Mouse (Mus musculus) lung, postnatal 0 days (tissue): ENCODE measurements around the gene Kalrn. TPM values are rescaled to one million over a fixed set of nuclear protein-coding genes. Genes with fewer than 3 reads are reported as not detected.

Experiments used
- ATAC-seq: fragments of 200-750 bp; cut with Nextera tagmentation; 2 replicates; pipeline ENCODE4 v1.8.0; 2017; ENCODE audit warnings: moderate library complexity
- DNase-seq: peaks from one replicate; pipeline ENCODE4 v3.0.0-alpha.2; 2016; ENCODE audit warnings: low spot score
- H3K27ac ChIP-seq: fragments of 300-500 bp; sonication (generic); 2 replicates; pipeline ENCODE4 v1.5.1; 2014; ENCODE audit warnings: antibody characterized with exemption, mild to moderate bottlenecking, low read length, mixed read lengths
- H3K27me3 ChIP-seq: fragments of 300-500 bp; sonication (generic); replicated peaks from 2 replicates; pipeline ENCODE4 v1.6.1; 2014; ENCODE audit warnings: low read length, mixed read lengths; ENCODE audit not compliant: insufficient read depth
- H3K36me3 ChIP-seq: fragments of 300-500 bp; sonication (generic); 2 replicates; pipeline ENCODE4 v1.6.1; 2014; ENCODE audit warnings: low read length, mixed read lengths; ENCODE audit not compliant: insufficient read depth
- H3K4me1 ChIP-seq: fragments of 300-500 bp; sonication (generic); 2 replicates; pipeline ENCODE4 v1.6.1; 2014; ENCODE audit warnings: antibody characterized with exemption, low read depth, low read length, mixed read lengths; ENCODE audit not compliant: insufficient read depth
- H3K4me2 ChIP-seq: fragments of 300-500 bp; sonication (generic); replicated peaks from 2 replicates; pipeline ENCODE4 v1.6.1; 2014; ENCODE audit warnings: low read depth, mild to moderate bottlenecking, low read length, moderate library complexity, mixed read lengths
- H3K4me3 ChIP-seq: fragments of 300-500 bp; sonication (generic); 2 replicates; pipeline ENCODE4 v1.5.1; 2014; ENCODE audit warnings: low read depth, low read length
- H3K9ac ChIP-seq: fragments of 300-500 bp; sonication (generic); replicated peaks from 2 replicates; pipeline ENCODE4 v1.6.1; 2014; ENCODE audit warnings: low read depth, mild to moderate bottlenecking
- H3K9me3 ChIP-seq: fragments of 300-500 bp; sonication (generic); 2 replicates; pipeline ENCODE4 v1.6.1; 2016; ENCODE audit warnings: low read length, mixed read lengths
- CTCF ChIP-seq: IDR thresholded peaks from 2 replicates; pipeline ENCODE4 v1.5.1; 2016; ENCODE audit warnings: antibody characterized with exemption, mild to moderate bottlenecking
- EP300 ChIP-seq: IDR thresholded peaks from 2 replicates; pipeline ENCODE4 v1.6.1; 2016; ENCODE audit warnings: antibody characterized with exemption, mild to moderate bottlenecking, control low read depth
- WGBS: fragments of 180-500 bp; shearing (Covaris S2); extraction: QIAGEN DNeasy Blood & Tissue Kit; methylation state at CpG from one replicate; pipeline ENCODE4 v1.1.7; 2014; 5-methylcytosine and 5-hydroxymethylcytosine counted together
- polyA plus RNA-seq: library from polyadenylated mRNA; unstranded; fragments of >200 nt; fragmentation: Nextera tagmentation; extraction: Ambion mirVana; gene quantifications from 2 replicates; pipeline ENCODE4 v1.2.1, GENCODE M21; 2015

Gene Kalrn
- polyA plus RNA-seq, 1 experiment from 2014 or later = 13.6 TPM

DNA sequence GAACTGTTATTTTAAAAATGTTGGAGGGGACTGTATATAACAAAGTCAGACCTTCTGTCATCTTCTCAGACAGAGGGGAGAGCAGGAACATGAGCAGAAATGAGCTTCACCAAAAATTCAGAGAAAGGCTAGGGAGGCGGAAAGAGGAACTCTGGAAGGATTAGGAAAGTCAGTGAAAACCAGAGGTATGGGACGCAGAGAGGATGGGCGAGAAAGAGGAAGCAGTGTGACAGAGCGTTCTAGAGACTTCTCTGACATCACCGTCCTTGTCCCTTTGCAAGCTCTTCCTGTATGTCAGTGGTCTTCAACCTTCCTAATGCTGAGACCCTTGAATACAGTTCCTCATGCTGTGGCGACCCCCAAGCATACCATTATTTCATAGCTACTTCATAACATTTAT is 588.0 kb downstream of the Kalrn start:
- Histone ChIP-seq H3K9me3 (no peaks in the 10 kb centered on the region), H3K4me3 (no peak overlapping the region), H3K27ac (no peak overlapping the region), H3K27me3 (no peaks in the 10 kb centered on the region), H3K4me1 (no peaks in the 10 kb centered on the region), H3K36me3 (no peaks in the 10 kb centered on the region), H3K9ac (no peak overlapping the region), H3K4me2 (no peak overlapping the region)
- DNase-seq (no peak), ATAC-seq (no peak)
- WGBS = 74% methylated on average over 6 of the region's 6 CpGs
- TF ChIP-seq EP300 (no peak), CTCF (no peak)

GRCm38 (mm10) chr16:33983712-33984111 is 589.6 kb downstream of the Kalrn start:
- H3K4me2 ChIP-seq = no peak overlapping the region

GRCm38 (mm10) chr16:33979855-33980254 is 593.5 kb downstream of the Kalrn start:
- Histone ChIP-seq H3K4me1 (no peaks in the 10 kb centered on the region), H3K4me2 (no peak overlapping the region), H3K9ac (no peak overlapping the region), H3K9me3 (no peaks in the 10 kb centered on the region), H3K27me3 (no peaks in the 10 kb centered on the region), H3K4me3 (no peak overlapping the region), H3K27ac (no peak overlapping the region), H3K36me3 (no peaks in the 10 kb centered on the region)
- DNase-seq (peak; percentile 15), ATAC-seq (no peak)
- WGBS = 55% methylated on average over 2 of the region's 2 CpGs
- TF ChIP-seq CTCF = no peak
- TF ChIP-seq EP300 = no peak

More at GRCm38 (mm10) chr16:33983712-33984111, 589.6 kb downstream of the Kalrn start:
- H3K4me1 ChIP-seq = no peaks in the 10 kb centered on the region
- H3K4me3 ChIP-seq = no peak overlapping the region
- H3K9ac ChIP-seq = no peak overlapping the region
- ATAC-seq (no peak), DNase-seq (no peak)
- H3K27ac ChIP-seq = no peak overlapping the region
- TF ChIP-seq EP300 = no peak
- TF ChIP-seq CTCF = no peak
- no peaks in the 10 kb centered on the region for H3K36me3 ChIP-seq
- H3K9me3 ChIP-seq = no peaks in the 10 kb centered on the region
- 95% methylated on average over 6 of the region's 6 CpGs for WGBS
- no peaks in the 10 kb centered on the region for H3K27me3 ChIP-seq

GRCm38 (mm10) chr16:33967283-33967640 is 606.1 kb downstream of the Kalrn start:
- TF ChIP-seq CTCF (no peak), EP300 (no peak)
- DNase-seq (peak; percentile 56), ATAC-seq (peak; percentile 61)
- H3K27me3 ChIP-seq = no peaks in the 10 kb centered on the region
- H3K27ac ChIP-seq = peak overlapping the region; percentile 65
- peak overlapping the region; percentile 69; the same call in 1 of the 2 replicates for H3K9ac ChIP-seq
- peaks cover 3% of the 10 kb centered on the region; the same call in 1 of the 2 replicates for H3K36me3 ChIP-seq
- H3K4me1 ChIP-seq = peaks cover 9% of the 10 kb centered on the region; the same call in 1 of the 2 replicates
- WGBS = 32% methylated on average over 2 of the region's 2 CpGs
- H3K9me3 ChIP-seq = no peaks in the 10 kb centered on the region
- H3K4me3 ChIP-seq = peak overlapping the region; percentile 77
- peak overlapping the region; percentile 93 for H3K4me2 ChIP-seq

DNA sequence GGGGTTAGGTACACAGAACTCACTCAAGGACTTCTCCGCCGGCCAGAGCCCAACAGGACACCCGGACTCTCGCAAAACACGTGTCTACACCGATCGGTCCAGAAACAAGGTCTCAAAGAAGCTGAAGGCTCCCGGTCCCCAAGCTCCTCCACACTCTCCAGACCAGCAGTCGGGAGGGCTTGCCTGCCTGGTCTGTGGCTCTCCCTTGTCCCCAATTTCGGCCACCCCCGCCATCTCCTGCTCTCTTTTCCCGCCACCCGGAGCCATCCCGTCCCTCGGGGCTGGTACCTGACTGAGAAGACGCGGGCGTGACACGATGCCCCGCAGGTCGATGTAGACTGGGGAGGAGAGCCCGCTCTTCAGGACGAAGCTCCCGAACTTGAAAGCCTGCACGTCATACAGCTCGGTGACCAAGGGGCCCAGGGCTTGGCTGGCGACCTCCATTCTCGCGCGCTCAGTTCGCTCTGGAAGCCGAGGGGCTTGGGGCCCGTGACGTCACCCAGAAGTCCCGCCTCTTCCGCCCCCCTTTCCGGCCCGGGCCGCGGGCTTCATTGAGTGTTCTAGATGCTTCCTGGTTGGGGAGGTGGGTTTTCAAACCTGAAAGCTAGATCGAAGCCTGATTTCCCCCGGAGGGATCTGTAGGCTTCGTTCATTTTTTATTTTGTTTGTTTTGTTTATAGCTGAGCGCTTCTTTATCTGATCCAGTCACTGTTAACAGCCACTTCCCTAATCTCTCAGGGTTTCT is 606.6 kb downstream of the Kalrn start, which contains the start of gene Umps:
Umps (minus strand) TSS at position 501 of the 745 bp plus-strand sequence.
- Histone ChIP-seq H3K27me3 (no peaks in the 10 kb centered on the region), H3K4me3 (peak within 1 kb of the TSS; percentile 77), H3K9me3 (no peaks in the 10 kb centered on the region), H3K4me1 (peaks cover 9% of the 10 kb centered on the region; the same call in 1 of the 2 replicates), H3K36me3 (peaks cover 3% of the 10 kb centered on the region; the same call in 1 of the 2 replicates), H3K27ac (peak within 1 kb of the TSS; percentile 65), H3K4me2 (peak within 1 kb of the TSS; percentile 93), H3K9ac (peak within 1 kb of the TSS; percentile 69)
- whole genome bisulfite sequencing = under 1% methylated on average over 44 of the region's 44 CpGs
- no peak for TF ChIP-seq CTCF
- no peak for TF ChIP-seq EP300
- DNase-seq (peak; percentile 85), ATAC-seq (peak; percentile 93)

- no peaks in the 10 kb centered on the region for H3K27me3 ChIP-seq
- H3K4me3 ChIP-seq = peak overlapping the region; percentile 77
- H3K9me3 ChIP-seq = no peaks in the 10 kb centered on the region
- peaks cover 9% of the 10 kb centered on the region; the same call in 1 of the 2 replicates for H3K4me1 ChIP-seq
- DNase-seq (peak; percentile 50), ATAC-seq (peak; percentile 34; the same call in 1 of the 2 replicates)
- peak overlapping the region; percentile 65; the same call in 1 of the 2 replicates for H3K27ac ChIP-seq
- H3K9ac ChIP-seq = peak overlapping the region; percentile 69
- peak overlapping the region; percentile 93 for H3K4me2 ChIP-seq
- WGBS = 5% methylated on average over 15 of the region's 15 CpGs
- TF ChIP-seq EP300 (no peak), CTCF (no peak)
- peaks cover 3% of the 10 kb centered on the region; the same call in 1 of the 2 replicates for H3K36me3 ChIP-seq
Measured at GRCm38 (mm10) chr16:33965878-33966537, 607.3 kb downstream of the Kalrn start.
